ENCODE assay signal across 24 mouse cellular contexts in genomic region chr1:165741989-165742388, GRCm38 (mm10). TPM values are rescaled to one million over a fixed set of nuclear protein-coding genes. Genes with fewer than 3 reads are reported as not detected.
DNase-seq lines count a peak whose midpoint lies in the region; ATAC-seq and TF ChIP-seq lines count a peak whose summit lies in the region.
"Had no signal": no experiment of that assay in that cellular context is flagged by ENCODE, and none has a peak within 500 bp of the region (broad histone marks: within the 10 kb centered on the region; RNA-seq: fewer than 3 reads in every experiment).

No protein-coding gene starts in this region.

- H3K27ac ChIP-seq in forebrain, embryonic 11.5 days (ENCODE audit: low read depth, low read length) = no peak overlapping the region
- no peak overlapping the region for H3K27ac ChIP-seq in forebrain, embryonic 14.5 days (ENCODE audit: low read depth, low read length)
- H3K27ac ChIP-seq in kidney, embryonic 14.5 days (ENCODE audit: low read depth, low read length) = no peak overlapping the region
- H3K27ac ChIP-seq in kidney, embryonic 15.5 days = no peak overlapping the region
- H3K27ac ChIP-seq in stomach, postnatal 0 days (replicated peaks) = no peak overlapping the region
- H3K27ac ChIP-seq: embryonic facial prominence, embryonic 10.5 days; embryonic facial prominence, embryonic 12.5 days; forebrain, embryonic 12.5 days; forebrain, embryonic 15.5 days had no signal

- TF ChIP-seq CTCF in stomach, postnatal 0 days (IDR thresholded peaks at IDR 0.05; ENCODE audit: low read depth) = no peak

- H3K36me3 ChIP-seq in forebrain, embryonic 11.5 days (ENCODE audit: control insufficient read depth, insufficient read depth, low read length) = no peaks in the 10 kb centered on the region
- H3K36me3 ChIP-seq in forebrain, embryonic 14.5 days (ENCODE audit: control insufficient read depth, insufficient read depth, low read length) = no peaks in the 10 kb centered on the region
- no peaks in the 10 kb centered on the region for H3K36me3 ChIP-seq in kidney, embryonic 14.5 days (ENCODE audit: control insufficient read depth, insufficient read depth, low read length)
- H3K36me3 ChIP-seq in kidney, embryonic 15.5 days = no peaks in the 10 kb centered on the region
- H3K36me3 ChIP-seq in stomach, postnatal 0 days (ENCODE audit: control insufficient read depth, insufficient read depth, low read length) = no peaks in the 10 kb centered on the region
- H3K36me3 ChIP-seq: embryonic facial prominence, embryonic 10.5 days; embryonic facial prominence, embryonic 12.5 days; forebrain, embryonic 12.5 days; forebrain, embryonic 15.5 days; G1E had no signal

- no peak overlapping the region for H3K9ac ChIP-seq in forebrain, embryonic 11.5 days (ENCODE audit: low read length)
- no peak overlapping the region for H3K9ac ChIP-seq in forebrain, embryonic 14.5 days (ENCODE audit: low read length)
- no peak overlapping the region for H3K9ac ChIP-seq in kidney, embryonic 14.5 days (ENCODE audit: low read depth, low read length)
- no peak overlapping the region for H3K9ac ChIP-seq in kidney, embryonic 15.5 days
- no peak overlapping the region for H3K9ac ChIP-seq in stomach, postnatal 0 days (ENCODE audit: low read length)
- H3K9ac ChIP-seq: embryonic facial prominence, embryonic 12.5 days; forebrain, embryonic 12.5 days; forebrain, embryonic 15.5 days; forebrain, postnatal 0 days had no signal

- H3K27me3 ChIP-seq in forebrain, embryonic 11.5 days (ENCODE audit: control insufficient read depth, insufficient read depth, low read length) = no peaks in the 10 kb centered on the region
- H3K27me3 ChIP-seq in forebrain, embryonic 14.5 days (replicated peaks; ENCODE audit: control insufficient read depth, insufficient read depth, low read length) = no peaks in the 10 kb centered on the region
- H3K27me3 ChIP-seq in kidney, embryonic 14.5 days (ENCODE audit: control insufficient read depth, insufficient read depth, low read length) = no peaks in the 10 kb centered on the region
- H3K27me3 ChIP-seq in kidney, embryonic 15.5 days = no peaks in the 10 kb centered on the region; the same call in 1 of the 2 replicates
- H3K27me3 ChIP-seq in stomach, postnatal 0 days (ENCODE audit: control insufficient read depth, insufficient read depth, low read length) = no peaks in the 10 kb centered on the region
- H3K27me3 ChIP-seq: CH12.LX; embryonic facial prominence, embryonic 12.5 days; forebrain, embryonic 12.5 days; forebrain, embryonic 15.5 days had no signal

- H3K4me1 ChIP-seq in forebrain, embryonic 11.5 days (replicated peaks; ENCODE audit: control insufficient read depth, insufficient read depth, low read length) = no peaks in the 10 kb centered on the region
- H3K4me1 ChIP-seq in forebrain, embryonic 14.5 days (ENCODE audit: control insufficient read depth, insufficient read depth, low read length) = no peaks in the 10 kb centered on the region
- 0 out of 2 replicates have a peak, but pooled peaks cover 5% of the 10 kb centered on the region for H3K4me1 ChIP-seq in kidney, embryonic 14.5 days (ENCODE audit: control insufficient read depth, insufficient read depth, low read length)
- peaks cover 16% of the 10 kb centered on the region for H3K4me1 ChIP-seq in kidney, embryonic 15.5 days
- no peaks in the 10 kb centered on the region for H3K4me1 ChIP-seq in stomach, postnatal 0 days (replicated peaks; ENCODE audit: control insufficient read depth, insufficient read depth)
- H3K4me1 ChIP-seq: embryonic facial prominence, embryonic 10.5 days; embryonic facial prominence, embryonic 12.5 days; forebrain, embryonic 12.5 days; forebrain, embryonic 15.5 days had no signal

- no peak for TF ChIP-seq EP300 in stomach, postnatal 0 days (optimal IDR thresholded peaks at IDR 0.05)

- 85% methylated on average over 8 of the region's 8 CpGs for WGBS in forebrain, embryonic 11.5 days
- WGBS in forebrain, embryonic 14.5 days = 81% methylated on average over 8 of the region's 8 CpGs
- 84% methylated on average over 8 of the region's 8 CpGs for WGBS in kidney, embryonic 14.5 days
- 87% methylated on average over 8 of the region's 8 CpGs for WGBS in kidney, embryonic 15.5 days
- 63% methylated on average over 8 of the region's 8 CpGs for WGBS in stomach, postnatal 0 days

- peak; percentile 50 for DNase-seq in forebrain, embryonic 11.5 days (ENCODE audit: low spot score)
- no peak for DNase-seq in forebrain, embryonic 14.5 days (ENCODE audit: low spot score)
- DNase-seq in stomach, postnatal 0 days (ENCODE audit: low spot score) = peak; percentile 7
- DNase-seq: adrenal gland, adult 8-10 months; adrenal gland, postnatal 14 days; adrenal gland, postnatal 36 days; B cell, adult 2 months; cerebellum, adult 11-12 months; cerebellum, adult 2 months; cerebellum, adult 9-10 months; cerebellum, postnatal 10 days; cerebellum, postnatal 25 days; forebrain, postnatal 0 days had no signal

- no peak overlapping the region for H3K4me2 ChIP-seq in forebrain, embryonic 11.5 days (ENCODE audit: low read depth, low read length, severe bottlenecking)
- no peak overlapping the region for H3K4me2 ChIP-seq in forebrain, embryonic 14.5 days (ENCODE audit: low read length)
- no peak overlapping the region for H3K4me2 ChIP-seq in kidney, embryonic 14.5 days (replicated peaks; ENCODE audit: low read depth, low read length)
- no peak overlapping the region for H3K4me2 ChIP-seq in kidney, embryonic 15.5 days
- H3K4me2 ChIP-seq in stomach, postnatal 0 days (replicated peaks; ENCODE audit: low read depth) = no peak overlapping the region
- H3K4me2 ChIP-seq: embryonic facial prominence, embryonic 12.5 days; forebrain, embryonic 12.5 days; forebrain, embryonic 15.5 days had no signal

- H3K4me3 ChIP-seq in forebrain, embryonic 11.5 days (ENCODE audit: low read depth, low read length) = no peak overlapping the region
- H3K4me3 ChIP-seq in forebrain, embryonic 14.5 days (ENCODE audit: low read depth, low read length) = no peak overlapping the region
- no peak overlapping the region for H3K4me3 ChIP-seq in kidney, embryonic 14.5 days (ENCODE audit: low read length)
- no peak overlapping the region for H3K4me3 ChIP-seq in kidney, embryonic 15.5 days (replicated peaks)
- H3K4me3 ChIP-seq in stomach, postnatal 0 days (ENCODE audit: low read depth, low read length) = no peak overlapping the region
- H3K4me3 ChIP-seq: embryonic facial prominence, embryonic 10.5 days; embryonic facial prominence, embryonic 12.5 days; forebrain, embryonic 12.5 days; forebrain, embryonic 15.5 days had no signal

- ATAC-seq in forebrain, embryonic 11.5 days (replicated peaks; ENCODE audit: low FRiP score) = no peak
- no peak for ATAC-seq in forebrain, embryonic 14.5 days
- ATAC-seq in kidney, embryonic 14.5 days (ENCODE audit: low FRiP score, low TSS enrichment) = peak; percentile 61; the same call in 1 of the 2 replicates
- no peak for ATAC-seq in kidney, embryonic 15.5 days (replicated peaks; ENCODE audit: low FRiP score)
- no peak for ATAC-seq in stomach, postnatal 0 days (ENCODE audit: low FRiP score, low TSS enrichment)
- ATAC-seq: activated CD4-positive, CD25-positive, alpha-beta regulatory T cell, adult 4 months; CD4-positive, CD25-positive, alpha-beta regulatory T cell, adult 4 months; forebrain, embryonic 15.5 days; forebrain, postnatal 0 days; Patski had no signal

- H3K9me3 ChIP-seq in forebrain, embryonic 11.5 days (ENCODE audit: control insufficient read depth, low read length) = no peaks in the 10 kb centered on the region
- H3K9me3 ChIP-seq in forebrain, embryonic 14.5 days (replicated peaks; ENCODE audit: control insufficient read depth, low read length) = no peaks in the 10 kb centered on the region
- no peaks in the 10 kb centered on the region for H3K9me3 ChIP-seq in kidney, embryonic 14.5 days (ENCODE audit: control insufficient read depth, low read length)
- no peaks in the 10 kb centered on the region for H3K9me3 ChIP-seq in kidney, embryonic 15.5 days (replicated peaks)
- H3K9me3 ChIP-seq in stomach, postnatal 0 days (ENCODE audit: control insufficient read depth, low read length) = no peaks in the 10 kb centered on the region
- H3K9me3 ChIP-seq: embryonic facial prominence, embryonic 10.5 days; embryonic facial prominence, embryonic 12.5 days; forebrain, embryonic 12.5 days; forebrain, embryonic 15.5 days; G1E had no signal

RNA-seq across cellular contexts. Expression of gene Creg1, which starts 21.6 kb away (rescaled TPM):
- polyA plus RNA-seq in forebrain, embryonic 11.5 days (2014; fragmentation: Nextera tagmentation; extraction: Ambion mirVana) = 28.9 and 35.3 TPM in 2 replicates
- 26.0 and 28.8 TPM in 2 replicates for polyA plus RNA-seq in forebrain, embryonic 14.5 days (2014; fragmentation: Nextera tagmentation; extraction: Ambion mirVana)
- polyA plus RNA-seq in kidney, embryonic 14.5 days (2014; fragmentation: Nextera tagmentation; extraction: Ambion mirVana) = 53.8 and 56.9 TPM in 2 replicates
- 54.4 and 58.4 TPM in 2 replicates for polyA plus RNA-seq in kidney, embryonic 15.5 days (2015; fragmentation: Nextera tagmentation; extraction: Ambion mirVana)
- 139 and 140 TPM in 2 replicates for polyA plus RNA-seq in stomach, postnatal 0 days (2015; fragmentation: Nextera tagmentation; extraction: Ambion mirVana)

RNA-seq across cellular contexts. Expression of gene Rcsd1, which starts 32.4 kb away (rescaled TPM):
- 6.4 and 7.2 TPM in 2 replicates for polyA plus RNA-seq in forebrain, embryonic 11.5 days (2014; fragmentation: Nextera tagmentation; extraction: Ambion mirVana)
- polyA plus RNA-seq in forebrain, embryonic 14.5 days (2014; fragmentation: Nextera tagmentation; extraction: Ambion mirVana) = 3.3 and 4.4 TPM in 2 replicates
- 29.4 and 44.4 TPM in 2 replicates for polyA plus RNA-seq in kidney, embryonic 14.5 days (2014; fragmentation: Nextera tagmentation; extraction: Ambion mirVana)
- 56.2 and 57.8 TPM in 2 replicates for polyA plus RNA-seq in kidney, embryonic 15.5 days (2015; fragmentation: Nextera tagmentation; extraction: Ambion mirVana)
- 16.1 TPM in 2 replicates for polyA plus RNA-seq in stomach, postnatal 0 days (2015; fragmentation: Nextera tagmentation; extraction: Ambion mirVana)

RNA-seq across cellular contexts. Expression of gene Cd247, which starts 46.5 kb away (rescaled TPM):
- polyA plus RNA-seq in forebrain, embryonic 11.5 days (2014; fragmentation: Nextera tagmentation; extraction: Ambion mirVana) = 1.7 and 2.5 TPM in 2 replicates
- polyA plus RNA-seq in forebrain, embryonic 14.5 days (2014; fragmentation: Nextera tagmentation; extraction: Ambion mirVana) = 0.97 and 1.6 TPM in 2 replicates
- polyA plus RNA-seq in kidney, embryonic 14.5 days (2014; fragmentation: Nextera tagmentation; extraction: Ambion mirVana) = 0.88 and 1.2 TPM in 2 replicates
- 0.66 and 0.69 TPM in 2 replicates for polyA plus RNA-seq in kidney, embryonic 15.5 days (2015; fragmentation: Nextera tagmentation; extraction: Ambion mirVana)
- 0.24 and 0.52 TPM in 2 replicates for polyA plus RNA-seq in stomach, postnatal 0 days (2015; fragmentation: Nextera tagmentation; extraction: Ambion mirVana)
